Mouse (Mus musculus) G1E-ER4 (cell line): ENCODE results near the gene Gtsf1l. TPM values are rescaled to one million over a fixed set of nuclear protein-coding genes. Genes with fewer than 3 reads are reported as not detected.

ENCODE experiments used
- GATA1 ChIP-seq: IDR thresholded peaks from one replicate; pipeline ENCODE4 v1.8.0; 2012; ENCODE audit warnings: low read length, inconsistent platforms
- polyA plus RNA-seq: library from polyadenylated mRNA; stranded (reverse); fragments of >175 nt; gene quantifications from 2 replicates; pipeline ENCODE4 v1.2.3, GENCODE M21; 2012

The Gtsf1l gene
- polyA plus RNA-seq, 1 experiment = not detected

GRCm38 (mm10) chr2:163101646-163102203, 14.1 kb upstream of the Gtsf1l start:
- no peak for TF ChIP-seq GATA1

DNA sequence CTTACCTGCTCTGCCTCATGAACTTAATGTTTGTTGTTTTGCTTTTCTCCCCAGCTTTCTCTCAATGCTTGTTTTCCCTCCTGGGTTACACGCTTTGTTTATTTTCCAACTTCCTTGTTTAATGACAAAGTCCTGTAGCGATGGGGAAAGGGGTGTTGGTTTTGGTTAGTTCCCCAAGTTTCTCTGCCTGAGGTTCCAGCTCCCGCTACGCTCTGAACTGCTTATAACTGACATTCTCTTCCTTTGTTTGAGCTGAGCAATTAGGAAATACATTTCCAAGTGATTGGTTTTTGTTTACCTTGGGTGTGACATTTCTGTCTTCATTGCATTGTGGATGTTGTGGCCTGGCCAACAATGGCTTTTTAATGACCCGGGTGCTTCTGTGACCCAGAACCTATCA, 12.9 kb upstream of the Gtsf1l start:
- TF ChIP-seq GATA1 = no peak

- TF ChIP-seq GATA1 = no peak
Measured at GRCm38 (mm10) chr2:163099919-163100318, 12.3 kb upstream of the Gtsf1l start.

- no peak for TF ChIP-seq GATA1
Measured at GRCm38 (mm10) chr2:163095784-163096183, 8.1 kb upstream of the Gtsf1l start.

- TF ChIP-seq GATA1 = no peak
Measured at GRCm38 (mm10) chr2:163094909-163095308, 7.3 kb upstream of the Gtsf1l start.

GRCm38 (mm10) chr2:163089475-163090123, 1.9 kb upstream of the Gtsf1l start:
- TF ChIP-seq GATA1 = no peak

DNA sequence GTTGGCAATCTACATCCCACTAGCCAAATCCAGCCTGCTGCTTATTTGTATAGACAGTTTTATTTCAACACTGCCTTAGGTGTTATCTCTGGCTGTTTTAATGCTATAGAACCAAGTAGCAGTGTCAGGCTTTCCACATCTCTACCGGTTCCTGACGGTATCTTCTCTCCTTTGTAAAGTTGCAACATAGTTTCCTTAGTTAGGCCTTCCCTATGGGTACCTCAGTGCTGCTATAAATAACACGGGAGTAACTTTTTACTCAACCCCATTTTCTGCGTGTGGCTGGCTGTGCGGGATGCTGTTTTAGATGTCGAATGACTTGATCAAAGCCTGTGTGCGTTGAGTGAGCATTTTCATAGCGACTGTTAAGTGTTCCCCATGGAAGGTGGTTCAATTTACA, 1.1 kb downstream of the Gtsf1l start:
- no peak for TF ChIP-seq GATA1

- no peak for TF ChIP-seq GATA1
Measured at GRCm38 (mm10) chr2:163085047-163085446, 2.6 kb downstream of the Gtsf1l start.

GRCm38 (mm10) chr2:163084519-163084918, 3.1 kb downstream of the Gtsf1l start:
- no peak for TF ChIP-seq GATA1

- TF ChIP-seq GATA1 = no peak
Measured at GRCm38 (mm10) chr2:163082591-163082990, 5.1 kb downstream of the Gtsf1l start.

DNA sequence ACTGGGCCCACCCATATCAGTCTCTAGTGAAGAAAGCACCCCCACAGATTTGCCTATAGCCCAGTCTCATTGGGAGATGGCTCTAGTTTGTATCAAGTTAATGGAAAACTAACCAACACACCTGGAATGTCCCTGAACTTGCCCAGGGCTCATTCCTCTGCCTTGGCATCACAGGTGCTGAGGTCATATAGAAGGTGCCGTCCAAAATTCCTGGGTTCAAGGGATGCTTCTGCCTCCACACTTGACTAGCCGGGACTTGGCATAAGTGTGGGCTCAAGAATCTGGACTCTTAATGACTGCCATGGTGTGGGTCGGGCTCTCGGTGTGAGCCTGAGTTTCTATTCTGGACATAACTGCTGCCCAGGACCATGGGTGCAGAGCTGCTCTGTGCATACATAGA, 8.6 kb downstream of the Gtsf1l start:
- no peak for TF ChIP-seq GATA1

- no peak for TF ChIP-seq GATA1
Measured at GRCm38 (mm10) chr2:163075234-163075633, 12.4 kb downstream of the Gtsf1l start.

DNA sequence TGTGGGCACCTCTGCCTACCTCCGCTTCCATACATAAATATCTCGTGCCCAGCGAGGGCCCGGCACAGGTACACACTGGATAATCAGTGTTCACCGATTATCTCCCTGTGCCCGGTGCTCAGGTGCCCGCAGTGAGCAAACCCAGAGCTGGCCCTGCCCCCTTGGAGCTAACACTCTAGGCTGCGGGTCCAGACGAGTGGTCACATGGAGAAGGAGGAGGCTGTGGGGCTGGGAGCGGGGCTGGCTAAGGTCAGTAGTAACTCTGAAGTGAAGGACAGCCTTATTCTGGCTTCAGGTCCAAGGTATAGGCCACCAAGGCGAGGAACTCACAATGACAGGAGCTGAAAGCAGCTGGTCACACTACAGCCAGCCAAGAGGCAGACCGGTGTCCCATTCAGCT, 12.8 kb downstream of the Gtsf1l start:
- TF ChIP-seq GATA1 = no peak

- TF ChIP-seq GATA1 = no peak
Measured at GRCm38 (mm10) chr2:163074006-163074405, 13.6 kb downstream of the Gtsf1l start.

- TF ChIP-seq GATA1 = no peak
Measured at GRCm38 (mm10) chr2:163073023-163073757, 14.5 kb downstream of the Gtsf1l start.

DNA sequence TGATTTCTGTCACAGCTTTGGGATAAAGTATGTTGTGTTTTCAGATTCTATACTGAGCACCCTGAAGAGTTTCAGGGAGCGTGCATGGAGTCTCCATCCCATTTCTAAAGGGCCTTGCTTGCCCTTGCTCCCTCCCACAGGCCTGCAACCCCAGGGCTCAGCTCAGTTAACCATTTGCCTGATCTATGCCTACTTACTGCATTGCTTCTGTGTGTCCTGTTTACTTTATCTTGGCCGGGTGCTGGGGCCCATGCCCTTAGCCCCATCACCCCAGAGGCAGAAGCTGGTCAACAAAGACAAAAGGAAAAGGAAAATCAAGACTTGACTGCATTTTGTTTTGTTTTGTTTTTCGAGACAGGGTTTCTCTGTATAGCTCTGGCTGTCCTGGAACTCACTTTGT, 16.1 kb downstream of the Gtsf1l start:
- TF ChIP-seq GATA1 = no peak

GRCm38 (mm10) chr2:163070213-163070612, 17.4 kb downstream of the Gtsf1l start:
- no peak for TF ChIP-seq GATA1
